Mouse (Mus musculus): ENCODE measurements around the gene Rbm11.

The Rbm11 gene

DNA sequence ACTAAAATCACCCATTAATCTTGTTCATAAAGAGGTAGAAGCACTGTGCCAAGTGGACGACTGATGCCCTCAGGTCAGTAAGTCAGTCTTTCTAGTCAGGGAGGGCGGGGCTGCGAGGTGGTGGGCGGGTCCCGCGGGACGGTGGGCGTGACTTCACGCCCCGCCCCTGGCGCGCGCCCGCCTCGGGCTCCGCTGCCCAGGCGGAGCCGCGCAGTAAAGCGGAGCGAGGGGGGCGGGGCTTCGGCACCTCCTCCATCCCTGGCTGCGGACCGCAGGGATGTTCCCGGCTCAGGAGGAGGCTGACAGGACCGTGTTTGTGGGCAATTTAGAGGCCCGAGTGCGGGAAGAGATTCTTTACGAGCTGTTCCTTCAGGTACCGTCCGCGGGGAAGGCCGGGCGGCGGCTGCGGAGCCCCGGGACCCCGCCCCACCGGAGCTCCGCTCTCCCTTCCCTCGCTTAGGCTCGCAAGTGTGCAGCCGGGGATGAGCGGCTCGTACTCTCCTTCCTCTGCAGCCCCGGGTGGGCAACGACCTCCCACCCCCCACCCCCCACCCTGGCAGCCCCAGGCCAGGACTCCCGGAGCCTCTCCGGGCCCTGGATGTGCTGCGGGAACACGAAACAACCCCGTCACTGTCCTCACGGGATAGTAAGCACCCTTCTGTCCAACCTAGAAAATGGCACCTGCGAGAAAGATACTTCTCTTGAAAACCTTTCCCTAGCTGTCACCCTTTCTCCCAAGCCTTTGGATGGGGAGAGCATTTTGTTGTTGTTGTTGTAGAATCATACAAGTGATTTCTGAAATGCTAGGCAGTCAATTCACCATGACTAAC is at the start of gene Rbm11:
TSS of gene Rbm11 (plus strand) at position 174 of the 830 bp plus-strand sequence.
- in situ Hi-C loops (cut with MboI, MseI) = no loop called here

DNA sequence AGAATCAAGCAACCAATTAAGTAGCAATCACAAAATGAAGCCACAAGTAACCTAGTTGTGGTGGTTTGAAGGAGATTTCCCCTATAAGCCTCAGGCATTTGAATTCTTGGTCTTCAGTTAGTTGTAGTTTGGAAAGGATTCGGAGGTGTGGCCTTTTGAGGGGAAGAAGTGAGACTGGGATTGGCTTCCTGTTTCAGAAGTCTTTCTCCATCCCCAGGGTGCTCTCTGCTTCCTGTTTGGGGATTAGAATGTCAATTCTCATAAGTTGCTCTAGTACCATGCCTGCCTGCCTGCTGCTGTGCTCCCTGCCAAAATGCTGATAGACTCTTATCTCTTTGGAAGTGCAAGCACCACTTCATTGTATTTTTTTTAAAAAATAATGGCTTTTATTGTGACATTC is 47.3 kb upstream of the Rbm11 start:
- in situ Hi-C loops (cut with MboI, MseI) = no loop called here

DNA sequence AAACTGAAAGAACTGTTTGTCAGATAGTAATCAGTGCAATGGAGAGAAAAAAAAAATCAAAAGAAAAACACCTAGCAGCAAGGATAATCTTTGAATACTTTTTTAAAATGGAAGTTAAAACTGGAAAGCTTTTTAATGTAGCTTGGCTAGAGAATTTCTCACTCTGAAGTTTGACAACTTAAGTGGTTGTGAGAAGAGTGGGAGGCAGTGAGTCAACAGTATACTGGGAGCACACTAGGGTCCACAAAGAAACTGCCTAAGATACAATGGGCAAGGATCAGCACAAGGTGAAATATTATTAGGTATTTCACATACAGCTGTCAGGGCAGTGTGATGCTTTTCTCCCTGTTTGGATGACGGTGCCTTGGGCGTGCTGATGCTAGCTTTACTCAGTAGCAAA is 29.7 kb upstream of the Rbm11 start:
- in situ Hi-C loops (cut with MboI, MseI) = no loop called here

- in situ Hi-C loops (cut with MboI, MseI) = no loop called here
These were observed 10.4 kb upstream of the Rbm11 start for GRCm38 (mm10) chr16:75582279-75582678.

GRCm38 (mm10) chr16:75585961-75586360 is 6.7 kb upstream of the Rbm11 start, which contains the start of gene Lipi:
Lipi (minus strand) TSS chr16:75586061.
- in situ Hi-C loops (cut with MboI, MseI) = no loop called here

GRCm38 (mm10) chr16:75586466-75586865 is 6.2 kb upstream of the Rbm11 start:
- in situ Hi-C loops (cut with MboI, MseI) = no loop called here

DNA sequence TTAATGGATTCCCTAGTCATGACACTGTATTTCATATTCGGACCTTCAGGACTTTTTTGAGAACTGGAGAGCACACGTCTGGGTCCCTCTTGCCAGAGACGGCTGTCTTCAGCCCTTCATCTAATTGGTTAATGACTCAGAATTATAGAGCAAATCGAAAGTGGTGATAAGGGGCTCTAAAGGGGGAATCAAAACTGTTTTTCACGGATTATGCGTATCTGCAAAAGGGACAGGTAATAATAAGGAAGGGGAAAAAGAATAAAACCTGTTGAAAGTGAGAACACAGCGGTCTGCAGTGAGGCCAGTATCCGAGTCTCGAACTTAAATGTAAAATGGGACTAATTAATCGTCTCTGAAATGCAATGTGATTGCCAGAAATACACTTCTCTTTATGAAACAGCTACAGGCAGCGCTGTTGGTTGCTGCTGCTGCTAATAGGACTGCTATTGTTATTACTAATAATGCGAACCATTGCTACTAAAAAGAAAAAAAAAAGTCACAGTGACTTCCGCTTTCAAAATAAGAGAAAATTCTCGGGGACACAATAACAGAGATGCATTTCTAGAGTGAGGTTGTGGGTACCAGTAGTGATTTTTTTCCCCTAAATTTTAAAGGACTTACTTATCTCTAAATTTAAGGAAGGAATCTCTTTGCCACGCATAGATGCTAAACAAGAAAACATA is 998 bp downstream of the Rbm11 start:
- in situ Hi-C loops (cut with MboI, MseI) = no loop called here

DNA sequence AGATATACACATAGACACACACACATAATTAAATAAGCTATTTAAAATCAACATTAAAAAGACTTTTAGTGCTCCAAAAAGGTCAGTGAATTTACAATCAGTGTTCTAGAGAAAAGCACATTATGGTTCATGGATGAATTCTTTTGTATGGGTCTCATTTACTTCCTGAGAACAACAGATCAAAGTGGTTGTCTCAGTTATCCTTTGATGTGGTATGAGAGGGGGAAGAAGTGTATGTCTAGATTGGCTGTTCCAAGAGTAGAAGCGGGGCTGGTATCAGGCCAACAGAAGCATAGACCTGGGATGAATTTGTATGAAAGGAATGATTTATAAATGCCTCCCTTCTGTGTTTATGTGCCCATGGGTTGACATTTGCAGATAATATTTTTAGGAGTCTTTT is 13.8 kb downstream of the Rbm11 start:
- in situ Hi-C loops (cut with MboI, MseI) = no loop called here

DNA sequence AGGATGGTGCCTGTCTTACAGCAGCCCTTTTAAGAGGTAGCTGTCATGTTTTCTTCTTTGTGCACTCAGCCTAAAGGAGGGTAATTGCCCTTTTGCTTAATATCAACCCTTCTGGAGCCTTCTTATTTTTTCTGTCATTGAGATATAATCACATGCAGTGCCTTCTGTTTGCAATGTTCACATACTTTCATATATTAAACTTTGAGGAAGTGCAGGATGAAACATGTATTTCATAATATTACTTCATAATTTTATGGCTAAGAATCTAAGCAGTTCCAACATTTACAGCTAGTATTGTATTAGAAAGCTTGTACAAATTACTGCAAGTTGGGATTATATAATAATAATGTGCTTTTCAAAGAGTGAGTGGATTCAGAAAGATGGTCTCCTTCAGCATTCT is 19.9 kb downstream of the Rbm11 start:
- in situ Hi-C loops (cut with MboI, MseI) = no loop called here

GRCm38 (mm10) chr16:75617651-75618349 is 25.2 kb downstream of the Rbm11 start:
- in situ Hi-C loops (cut with MboI, MseI) = no loop called here

DNA sequence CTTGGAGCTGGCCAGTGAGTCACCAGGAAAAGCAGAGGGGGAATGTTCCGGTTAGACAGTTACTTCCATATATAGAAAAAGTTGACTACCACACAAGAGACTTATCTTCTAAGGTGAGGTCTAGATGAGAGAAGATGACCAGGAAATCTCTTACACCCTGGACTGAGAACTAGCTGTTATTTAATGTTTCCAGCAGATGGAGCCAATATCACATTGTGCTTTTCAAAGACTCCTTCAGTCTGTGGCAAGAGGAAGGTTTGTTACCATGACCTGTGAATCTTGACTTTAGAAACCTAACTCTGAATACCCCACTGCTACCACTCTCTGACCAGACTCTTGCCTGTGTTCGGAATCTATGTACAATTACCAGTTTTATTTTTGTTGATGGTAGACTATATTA is 35.2 kb downstream of the Rbm11 start:
- in situ Hi-C loops (cut with MboI, MseI) = no loop called here

Data from regulatory T cell (primary cell).